Mouse (Mus musculus) T-helper 17 cell (primary cell): ENCODE data around the gene Tmem91.

Experiments used
- in situ Hi-C, 2 experiments: fragments of 300-600 bp; cut with MboI, MseI; formaldehyde crosslinking; loops; 1 replicate in 1 of 2; 2 replicates in 1 of 2; pipeline ENCODE4 v1.15.1; 2025; ENCODE audit warnings: high pct_unique_total_duplicates in 2 of 2

Gene Tmem91

GRCm38 (mm10) chr7:25677013-25677412 lies 2.0 kb upstream of the Tmem91 start:
- in situ Hi-C loops = loop anchor here in 1 of 2 experiments (25.0 kb wide), 1 partner anchor 1290 kb away; the partner anchor contains the start of gene Smg9

GRCm38 (mm10) chr7:25676085-25676781 lies 1.3 kb upstream of the Tmem91 start:
- in situ Hi-C loops = loop anchor here in 1 of 2 experiments (25.0 kb wide), 1 partner anchor 1289 kb away; the partner anchor contains the start of gene Smg9

- in situ Hi-C loops = loop anchor here in 1 of 2 experiments (25.0 kb wide), 1 partner anchor 1288 kb away; the partner anchor contains the start of gene Smg9
Observed at GRCm38 (mm10) chr7:25675405-25675804, 439 bp upstream of the Tmem91 start.

- in situ Hi-C loops = no loop called here
Observed at GRCm38 (mm10) chr7:25674297-25674696, 669 bp downstream of the Tmem91 start.

- in situ Hi-C loops = no loop called here
Observed at GRCm38 (mm10) chr7:25672442-25672841, 2.5 kb downstream of the Tmem91 start.

GRCm38 (mm10) chr7:25671686-25672085 lies 3.3 kb downstream of the Tmem91 start:
- in situ Hi-C loops = no loop called here

GRCm38 (mm10) chr7:25670096-25670495 lies 4.9 kb downstream of the Tmem91 start:
- in situ Hi-C loops = no loop called here

- in situ Hi-C loops = no loop called here
Observed at GRCm38 (mm10) chr7:25669631-25670030, 5.3 kb downstream of the Tmem91 start.

GRCm38 (mm10) chr7:25669158-25669557 lies 5.8 kb downstream of the Tmem91 start:
- in situ Hi-C loops = no loop called here

GRCm38 (mm10) chr7:25666381-25666780 lies 8.6 kb downstream of the Tmem91 start:
- in situ Hi-C loops = no loop called here

- in situ Hi-C loops = loop anchor here (5.0 kb wide), 1 partner anchor 37 kb away; no protein-coding TSS in a partner anchor
Observed at GRCm38 (mm10) chr7:25658657-25659472, 16.1 kb downstream of the Tmem91 start, which contains the start of the genes Bckdha and Exosc5. Gene Bckdha (minus strand): TSS chr7:25658981. Gene Exosc5 (plus strand): TSS chr7:25659164.

- in situ Hi-C loops = loop anchor here (5.0 kb wide), 1 partner anchor 35 kb away; no protein-coding TSS in a partner anchor
Observed at GRCm38 (mm10) chr7:25657785-25658184, 17.2 kb downstream of the Tmem91 start.

- in situ Hi-C loops = loop anchor here (5.0 kb wide), 1 partner anchor 34 kb away; no protein-coding TSS in a partner anchor
Observed at GRCm38 (mm10) chr7:25655601-25656428, 19.2 kb downstream of the Tmem91 start.

GRCm38 (mm10) chr7:25652244-25652759 lies 22.7 kb downstream of the Tmem91 start:
- in situ Hi-C loops = no loop called here

- in situ Hi-C loops = no loop called here
Observed at GRCm38 (mm10) chr7:25651281-25651680, 23.7 kb downstream of the Tmem91 start.

GRCm38 (mm10) chr7:25649839-25650238 lies 25.1 kb downstream of the Tmem91 start:
- in situ Hi-C loops = loop anchor here in 1 of 2 experiments (5.0 kb wide), 1 partner anchor 37 kb away; the partner anchor contains the start of gene Tgfb1

- in situ Hi-C loops = loop anchor here in 1 of 2 experiments (5.0 kb wide), 1 partner anchor 40 kb away; the partner anchor contains the start of gene Tgfb1
Observed at GRCm38 (mm10) chr7:25647574-25648123, 27.3 kb downstream of the Tmem91 start.

- in situ Hi-C loops = loop anchor here in 1 of 2 experiments (5.0 kb wide), 1 partner anchor 42 kb away; the partner anchor contains the start of gene Tgfb1
Observed at GRCm38 (mm10) chr7:25645074-25645473, 29.9 kb downstream of the Tmem91 start.

- in situ Hi-C loops = loop anchor here in 1 of 2 experiments (5.0 kb wide), 1 partner anchor 43 kb away; the partner anchor contains the start of gene Tgfb1
Observed at GRCm38 (mm10) chr7:25644631-25645030, 30.3 kb downstream of the Tmem91 start.

GRCm38 (mm10) chr7:25644136-25644535 lies 30.8 kb downstream of the Tmem91 start:
- in situ Hi-C loops = no loop called here
